Mouse (Mus musculus): ENCODE measurements around the gene Elmsan1. TPM values are rescaled to one million over a fixed set of nuclear protein-coding genes. Genes with fewer than 3 reads are reported as not detected.
A peak's percentile ranks its signal among the peaks of the same experiment; 100 is the strongest.

Elmsan1 gene
- polyA plus RNA-seq, 1 experiment from 2014 or later: 4.3 TPM

DNA sequence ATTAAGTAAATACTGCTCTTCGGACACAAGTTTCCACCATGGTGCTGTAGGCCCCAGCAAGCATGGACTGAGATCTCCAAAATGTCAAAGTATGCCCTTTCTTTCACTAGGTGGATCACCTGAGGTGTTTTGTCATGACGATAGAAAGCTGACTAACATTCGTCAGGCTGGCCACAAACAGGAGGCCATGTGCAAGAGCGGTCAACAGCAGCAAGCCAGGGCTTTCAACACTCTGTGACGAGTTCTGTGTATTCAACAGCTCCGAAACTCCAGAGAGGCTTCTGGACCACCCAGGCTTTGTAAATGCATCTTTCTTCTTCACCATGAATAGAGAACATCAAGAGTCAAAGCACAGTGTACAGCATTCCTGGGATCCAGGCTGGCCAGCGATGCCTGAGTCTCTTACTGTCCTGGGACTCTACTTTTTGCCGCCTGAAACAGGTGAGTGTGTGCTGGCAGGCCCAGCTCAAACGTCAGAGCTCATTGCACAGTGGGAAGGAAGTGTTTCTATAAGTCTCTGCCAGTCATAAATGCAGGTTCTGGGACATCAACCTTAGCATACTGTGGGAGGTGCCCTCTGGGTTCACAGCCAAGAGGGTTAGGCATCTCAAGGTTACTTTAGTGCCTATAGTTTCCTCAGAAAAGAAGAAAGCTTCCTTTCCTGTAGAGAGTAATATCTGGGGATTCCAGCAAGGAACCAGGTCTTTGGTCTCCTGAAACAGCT, 7.6 kb upstream of the Elmsan1 start:
- no peak overlapping the region for H3K27ac ChIP-seq (replicated peaks)
- 84% methylated on average over 9 of the region's 9 CpGs for WGBS
- H3K9me3 ChIP-seq: no peaks in the 10 kb centered on the region
- H3K4me2 ChIP-seq (replicated peaks): no peak overlapping the region
- no peak for ATAC-seq (replicated peaks)
- H3K27me3 ChIP-seq: no peaks in the 10 kb centered on the region
- H3K4me3 ChIP-seq: no peak overlapping the region
- no peak overlapping the region for H3K9ac ChIP-seq (replicated peaks)
- no peaks in the 10 kb centered on the region for H3K36me3 ChIP-seq
- peaks cover 13% of the 10 kb centered on the region for H3K4me1 ChIP-seq

DNA sequence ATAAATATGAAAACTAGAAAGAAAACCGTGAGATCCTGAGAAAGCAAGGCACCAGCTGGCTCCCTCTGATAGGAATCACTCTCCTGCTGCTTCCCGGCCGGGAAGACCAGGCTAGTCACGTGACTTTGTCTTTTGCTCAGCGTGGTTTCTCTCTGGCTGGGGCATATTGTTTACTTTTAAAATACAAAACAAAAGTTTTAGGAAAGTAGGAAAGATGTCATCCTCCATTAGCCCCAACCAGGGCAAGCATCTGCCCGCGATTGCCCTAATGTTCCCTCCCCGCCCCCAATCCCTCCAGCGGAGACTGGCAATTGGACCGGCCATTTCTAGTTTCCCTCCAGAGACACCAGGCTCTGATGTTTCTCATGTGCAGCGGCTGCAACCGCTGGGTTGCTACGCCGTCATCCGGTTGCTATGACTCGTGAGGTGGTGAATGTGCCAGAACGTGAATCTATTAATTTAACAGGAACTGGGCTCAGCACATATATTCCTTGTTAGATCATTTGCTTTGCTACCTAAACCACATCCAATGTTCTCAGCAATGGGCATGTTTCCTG, 3.8 kb upstream of the Elmsan1 start:
- 1% methylated on average over 17 of the region's 17 CpGs for WGBS

DNA sequence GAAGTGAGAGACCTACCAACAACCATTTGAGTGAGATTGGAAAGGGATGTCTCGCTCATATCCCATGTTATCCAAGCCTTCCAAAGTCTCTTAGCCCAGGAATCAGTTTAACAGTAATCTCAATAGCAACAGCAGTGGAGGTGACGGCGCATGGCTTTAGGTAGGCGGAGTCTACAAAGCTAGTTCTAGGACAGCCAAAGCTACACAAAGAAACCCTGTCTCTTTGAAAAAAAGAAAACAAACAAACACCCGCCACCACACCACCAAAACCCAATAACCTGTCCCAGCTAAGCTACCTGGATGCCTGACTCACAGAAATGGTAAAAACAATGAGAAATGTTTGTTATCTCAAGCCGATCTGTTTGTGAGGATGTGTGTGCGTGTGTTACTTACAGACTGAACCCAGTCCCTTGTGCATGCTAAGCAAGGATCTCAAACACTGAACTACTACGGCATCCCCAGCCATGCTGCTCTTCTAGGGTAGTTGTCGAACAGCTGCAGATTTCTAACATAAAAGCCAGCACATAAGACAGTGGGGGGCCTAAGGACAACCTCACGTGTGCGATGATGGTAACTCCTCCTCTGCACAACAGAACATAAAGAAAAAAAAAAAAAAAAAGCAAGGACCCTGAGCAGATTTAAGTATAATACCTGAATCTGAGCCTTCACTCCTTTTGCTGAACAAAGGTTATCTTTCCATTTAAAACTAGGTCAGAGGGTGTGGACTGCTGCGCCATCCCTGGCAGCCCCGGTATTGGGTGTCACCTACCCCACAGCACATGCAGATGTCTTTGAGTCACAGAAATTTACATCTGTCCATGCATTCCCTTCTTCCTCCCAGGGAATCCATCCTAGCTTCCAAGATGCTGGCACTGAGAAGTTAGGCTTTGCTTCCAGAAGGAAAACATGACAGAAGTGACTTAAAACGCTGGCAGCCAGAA, 2.5 kb upstream of the Elmsan1 start:
- H3K9me3 ChIP-seq: no peaks in the 10 kb centered on the region
- peak overlapping the region; percentile 28; the same call in 1 of the 2 replicates for H3K27ac ChIP-seq (replicated peaks)
- no peaks in the 10 kb centered on the region for H3K36me3 ChIP-seq
- no peak overlapping the region for H3K4me2 ChIP-seq (replicated peaks)
- no peak for ATAC-seq (replicated peaks)
- H3K4me1 ChIP-seq: peaks cover 58% of the 10 kb centered on the region
- WGBS: 71% methylated on average over 14 of the region's 14 CpGs
- H3K4me3 ChIP-seq: no peak overlapping the region
- H3K9ac ChIP-seq (replicated peaks): no peak overlapping the region
- no peaks in the 10 kb centered on the region for H3K27me3 ChIP-seq

More for the DNA sequence above, 3.8 kb upstream of the Elmsan1 start:
- ATAC-seq (replicated peaks): no peak
- Histone ChIP-seq H3K27ac (replicated peaks) (no peak overlapping the region), H3K9ac (replicated peaks) (0 out of 2 replicates have a peak overlapping the region, but pooled peaks have one; percentile 1), H3K9me3 (no peaks in the 10 kb centered on the region), H3K4me2 (replicated peaks) (peak overlapping the region; percentile 46), H3K4me3 (peak overlapping the region; percentile 26), H3K36me3 (no peaks in the 10 kb centered on the region), H3K27me3 (no peaks in the 10 kb centered on the region), H3K4me1 (peaks cover 49% of the 10 kb centered on the region)

DNA sequence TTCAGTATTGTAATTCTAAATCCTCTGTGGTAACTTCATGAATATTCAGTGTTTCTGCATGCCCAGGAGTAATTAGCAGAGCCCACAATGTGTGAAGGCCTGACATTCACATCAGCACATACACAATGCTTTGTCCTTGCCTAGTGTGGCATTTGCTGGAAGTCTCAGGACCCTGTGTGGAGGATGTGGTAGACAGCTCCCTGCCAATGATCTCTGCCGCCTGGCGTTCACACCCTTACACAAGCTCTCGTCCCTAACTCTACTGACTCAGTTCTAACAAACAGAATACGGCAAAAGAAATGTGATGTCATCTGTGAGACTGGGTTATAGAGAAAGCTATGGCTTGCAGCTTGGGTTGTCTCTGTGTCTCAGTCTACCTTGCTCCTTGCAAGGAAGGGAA, 1.8 kb upstream of the Elmsan1 start:
- Histone ChIP-seq H3K27me3 (no peaks in the 10 kb centered on the region), H3K4me1 (peaks cover 58% of the 10 kb centered on the region), H3K9me3 (no peaks in the 10 kb centered on the region), H3K9ac (replicated peaks) (no peak overlapping the region), H3K36me3 (no peaks in the 10 kb centered on the region), H3K27ac (replicated peaks) (peak overlapping the region; percentile 28; the same call in 1 of the 2 replicates), H3K4me2 (replicated peaks) (no peak overlapping the region), H3K4me3 (no peak overlapping the region)
- peak; percentile 67 for ATAC-seq (replicated peaks)
- WGBS: 22% methylated on average over 4 of the region's 4 CpGs

DNA sequence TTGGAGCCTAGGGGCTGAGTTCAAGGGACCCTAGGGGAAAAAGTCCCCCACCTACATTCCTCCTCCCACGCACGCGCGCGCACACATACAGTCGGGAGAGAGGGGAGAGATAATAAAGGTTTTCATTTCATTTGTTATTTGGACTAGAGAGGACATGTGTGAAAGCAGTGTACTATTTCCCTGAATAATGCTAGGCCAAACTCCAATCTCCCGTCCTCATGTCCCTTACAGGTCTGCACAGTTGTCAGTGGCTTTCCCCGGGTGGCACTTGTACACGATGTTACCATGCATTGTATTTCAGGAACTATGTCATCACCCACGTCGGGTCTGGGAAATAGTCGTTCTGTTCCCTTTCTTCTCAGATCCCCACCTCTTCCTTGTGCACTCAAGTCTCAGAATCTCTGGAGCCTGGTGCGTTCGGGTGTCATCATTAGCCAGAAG, 460 bp upstream of the Elmsan1 start:
- no peaks in the 10 kb centered on the region for H3K36me3 ChIP-seq
- 0 out of 2 replicates have a peak, but pooled peaks have one; percentile 2 for ATAC-seq (replicated peaks)
- H3K27ac ChIP-seq (replicated peaks): peak overlapping the region; percentile 55
- peak overlapping the region; percentile 70 for H3K4me3 ChIP-seq
- peak overlapping the region; percentile 97 for H3K4me2 ChIP-seq (replicated peaks)
- 3% methylated on average over 14 of the region's 14 CpGs for WGBS
- peaks cover 58% of the 10 kb centered on the region for H3K4me1 ChIP-seq
- peak overlapping the region; percentile 54 for H3K9ac ChIP-seq (replicated peaks)
- H3K9me3 ChIP-seq: no peaks in the 10 kb centered on the region
- H3K27me3 ChIP-seq: no peaks in the 10 kb centered on the region

DNA sequence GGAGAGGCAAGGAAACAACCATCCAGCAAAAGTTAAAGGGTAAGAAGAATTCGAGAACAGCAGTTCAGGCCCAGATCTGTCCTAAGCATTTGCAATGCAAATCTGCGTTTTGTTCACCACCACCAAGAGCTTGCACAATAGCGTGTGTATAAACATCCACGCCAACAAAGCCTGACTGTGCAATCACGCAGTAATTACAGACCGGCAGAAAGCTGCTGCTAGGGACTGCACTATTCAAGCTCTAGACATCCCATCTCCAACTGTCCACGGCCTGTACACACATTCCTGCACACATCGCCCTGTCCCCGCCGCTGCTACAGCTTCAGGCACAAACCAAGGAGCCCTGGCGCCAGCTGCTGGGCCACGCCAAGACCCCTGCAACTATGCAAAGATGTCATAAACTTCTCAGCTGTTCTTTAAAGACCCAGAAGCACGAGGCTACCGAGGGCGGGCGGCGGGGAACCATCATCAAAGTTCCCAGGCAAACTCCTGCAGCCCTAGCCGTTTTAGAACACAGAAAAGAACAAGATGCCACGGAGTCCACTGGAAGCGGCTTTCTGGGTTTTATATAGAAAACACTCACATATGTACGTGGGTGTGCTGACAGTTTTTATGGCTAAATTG, 1.1 kb downstream of the Elmsan1 start:
- peak overlapping the region; percentile 54; the same call in 1 of the 2 replicates for H3K9ac ChIP-seq (replicated peaks)
- peak; percentile 38; the same call in 1 of the 2 replicates for ATAC-seq (replicated peaks)
- peak overlapping the region; percentile 97 for H3K4me2 ChIP-seq (replicated peaks)
- no peaks in the 10 kb centered on the region for H3K27me3 ChIP-seq
- H3K9me3 ChIP-seq: no peaks in the 10 kb centered on the region
- H3K4me1 ChIP-seq: peaks cover 55% of the 10 kb centered on the region
- H3K36me3 ChIP-seq: no peaks in the 10 kb centered on the region
- H3K4me3 ChIP-seq: peak overlapping the region; percentile 70
- peak overlapping the region; percentile 52 for H3K27ac ChIP-seq (replicated peaks)
- under 1% methylated on average over 21 of the region's 21 CpGs for WGBS

DNA sequence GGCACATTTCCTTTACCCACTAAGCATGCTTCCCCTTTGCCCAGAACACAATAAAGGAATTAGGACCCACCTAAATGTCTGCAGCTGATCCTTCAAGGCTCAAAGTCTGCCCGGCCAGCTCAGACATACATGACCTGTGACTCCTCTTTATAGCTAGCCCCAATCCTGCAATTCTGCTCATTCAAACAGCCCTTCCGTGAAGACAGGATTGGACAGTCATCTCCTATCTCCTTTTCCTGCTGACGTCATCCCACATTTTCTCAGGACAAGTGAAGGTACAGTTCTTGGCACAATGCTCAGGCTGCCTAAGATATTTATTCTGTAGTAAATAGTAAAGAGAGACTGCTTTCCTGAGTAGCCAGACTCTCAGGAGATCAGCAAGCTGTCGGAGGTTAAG, 1.6 kb downstream of the Elmsan1 start:
- Histone ChIP-seq H3K4me1 (peaks cover 52% of the 10 kb centered on the region), H3K4me3 (no peak overlapping the region), H3K9ac (replicated peaks) (no peak overlapping the region), H3K27me3 (no peaks in the 10 kb centered on the region), H3K9me3 (no peaks in the 10 kb centered on the region), H3K36me3 (no peaks in the 10 kb centered on the region), H3K27ac (replicated peaks) (peak overlapping the region; percentile 52; the same call in 1 of the 2 replicates), H3K4me2 (replicated peaks) (peak overlapping the region; percentile 97)
- ATAC-seq (replicated peaks): no peak
- 21% methylated on average over 4 of the region's 4 CpGs for WGBS

DNA sequence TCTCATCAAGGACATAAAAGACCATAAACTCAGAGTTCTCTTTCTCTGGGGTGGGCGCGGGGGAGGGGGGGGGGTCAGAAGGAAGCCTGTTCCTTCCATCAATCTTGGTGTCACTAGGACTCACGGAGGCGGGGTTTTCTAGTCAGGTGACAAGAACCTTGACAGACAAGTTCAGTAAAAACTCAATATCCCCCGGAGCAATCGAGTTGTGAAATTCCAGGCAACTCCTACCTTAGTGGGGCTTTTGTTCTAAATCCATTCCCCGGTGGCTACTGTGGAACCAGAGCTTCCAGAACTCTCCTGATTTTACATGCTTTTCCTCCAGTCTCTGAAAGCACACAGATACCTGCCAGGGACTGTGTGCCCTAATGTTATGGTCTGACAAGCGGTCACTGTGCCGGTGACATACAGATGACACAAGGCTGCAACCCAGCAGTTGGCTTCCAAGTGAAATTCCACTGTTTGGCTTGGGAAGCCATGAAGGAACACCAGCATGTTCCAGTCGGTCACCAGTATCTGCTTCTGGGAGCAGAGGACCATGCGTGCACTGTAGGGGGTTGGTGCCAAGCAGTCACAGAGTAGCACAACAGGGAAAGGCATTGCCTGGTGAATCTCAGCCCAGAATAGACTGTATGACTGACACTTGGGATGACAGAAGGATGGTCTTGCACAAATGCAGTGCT, 2.8 kb downstream of the Elmsan1 start:
- Histone ChIP-seq H3K4me2 (replicated peaks) (no peak overlapping the region), H3K9me3 (no peaks in the 10 kb centered on the region), H3K27ac (replicated peaks) (no peak overlapping the region), H3K36me3 (no peaks in the 10 kb centered on the region), H3K27me3 (no peaks in the 10 kb centered on the region), H3K4me1 (peaks cover 43% of the 10 kb centered on the region), H3K9ac (replicated peaks) (no peak overlapping the region), H3K4me3 (no peak overlapping the region)
- ATAC-seq (replicated peaks): no peak
- WGBS: 76% methylated on average over 11 of the region's 11 CpGs

DNA sequence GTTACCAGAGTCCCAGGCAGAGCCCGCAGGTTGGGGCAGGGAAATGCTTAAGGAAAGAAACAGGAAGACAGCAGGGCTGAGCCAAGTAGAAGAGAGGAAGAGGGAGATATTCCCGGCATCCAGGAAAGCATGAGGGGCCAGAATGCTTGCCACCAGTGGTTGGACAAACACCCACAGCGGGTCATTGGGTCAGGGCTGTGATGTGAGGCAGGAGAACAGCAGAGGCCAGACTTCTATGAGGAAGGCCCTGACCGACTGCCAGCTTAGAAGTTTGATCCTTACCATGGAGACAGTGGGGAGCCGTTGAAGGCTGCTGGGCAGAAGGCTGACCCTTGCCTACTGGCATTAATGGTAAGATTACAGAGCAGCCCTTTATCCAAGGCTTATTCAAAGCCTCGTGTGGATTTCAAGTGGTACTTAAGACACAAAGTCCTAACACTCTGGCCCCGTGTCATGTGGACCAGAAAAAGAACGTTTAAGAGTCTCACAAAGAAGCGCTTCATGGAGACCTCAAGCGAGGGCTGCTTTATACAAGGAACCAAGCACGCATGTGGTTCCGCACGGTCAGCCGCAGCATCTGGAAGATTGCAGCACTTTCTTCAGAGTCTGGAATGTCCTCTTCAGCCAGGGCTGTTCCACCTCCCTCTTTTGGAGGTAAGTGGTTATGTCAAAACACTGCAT, 4.0 kb downstream of the Elmsan1 start:
- no peak for ATAC-seq (replicated peaks)
- Histone ChIP-seq H3K4me2 (replicated peaks) (no peak overlapping the region), H3K4me1 (peaks cover 31% of the 10 kb centered on the region), H3K9ac (replicated peaks) (no peak overlapping the region), H3K9me3 (no peaks in the 10 kb centered on the region), H3K27me3 (no peaks in the 10 kb centered on the region), H3K27ac (replicated peaks) (no peak overlapping the region), H3K36me3 (no peaks in the 10 kb centered on the region), H3K4me3 (no peak overlapping the region)
- WGBS: 43% methylated on average over 14 of the region's 14 CpGs

DNA sequence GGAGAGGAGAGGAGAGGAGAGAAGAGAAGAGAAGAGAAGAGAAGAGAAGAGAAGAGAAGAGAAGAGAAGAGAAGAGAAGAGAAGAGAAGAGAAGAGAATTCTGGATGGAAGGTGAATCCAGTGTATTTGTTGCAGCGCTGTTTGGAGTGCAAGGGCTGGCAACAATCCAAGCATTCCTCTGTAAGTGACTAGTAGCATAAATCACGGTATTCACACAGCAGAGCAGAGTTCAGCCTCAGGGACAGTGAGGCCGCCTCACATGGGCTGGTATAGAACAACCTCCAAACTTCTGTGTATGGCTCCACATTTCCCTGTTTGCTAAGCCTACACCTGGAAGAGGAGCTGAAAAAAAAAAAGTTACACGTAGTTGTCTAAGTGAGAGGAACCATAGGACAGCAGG, 6.4 kb downstream of the Elmsan1 start:
- H3K9me3 ChIP-seq: no peaks in the 10 kb centered on the region
- no peak overlapping the region for H3K9ac ChIP-seq (replicated peaks)
- ATAC-seq (replicated peaks): no peak
- H3K4me3 ChIP-seq: no peak overlapping the region
- no peaks in the 10 kb centered on the region for H3K36me3 ChIP-seq
- H3K27ac ChIP-seq (replicated peaks): no peak overlapping the region
- no peak overlapping the region for H3K4me2 ChIP-seq (replicated peaks)
- H3K27me3 ChIP-seq: no peaks in the 10 kb centered on the region
- WGBS: 27% methylated on average over 4 of the region's 4 CpGs
- peaks cover 14% of the 10 kb centered on the region for H3K4me1 ChIP-seq
